Mouse (Mus musculus): Measurements from ENCODE around the gene Muc5ac. TPM values are rescaled to one million over a fixed set of nuclear protein-coding genes. Genes with fewer than 3 reads are reported as not detected.

Gene Muc5ac
- total RNA-seq, 2 experiments from 2014 or later: 0.02 TPM; not detected in 1

- DNase-seq (ENCODE audit: low spot score in 2 of 2): no peak
Observed at GRCm38 (mm10) chr7:141823699-141824098, 34.9 kb downstream of the Muc5ac start.

DNA sequence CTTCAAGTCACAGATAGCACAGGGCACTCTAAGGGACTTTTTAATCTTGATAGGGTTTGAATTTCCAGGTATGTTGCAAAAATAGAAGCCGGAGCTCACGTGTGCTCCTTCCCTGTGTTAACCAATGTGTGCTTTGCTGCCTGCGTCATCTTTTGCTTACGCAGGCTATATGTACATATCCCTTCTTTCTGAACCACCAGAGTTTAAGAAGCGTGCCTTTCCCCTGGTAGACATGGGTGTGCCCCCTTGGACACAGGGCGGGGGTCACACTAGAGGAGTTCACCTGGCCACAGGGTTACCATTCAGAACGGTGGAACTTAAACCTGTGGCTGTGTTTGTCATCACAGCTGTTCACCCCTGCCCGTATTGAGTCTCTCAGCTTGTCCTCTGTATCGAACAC lies 35.6 kb downstream of the Muc5ac start:
- intact Hi-C loops (cut with DNase I): no loop called here
- no peak for DNase-seq (ENCODE audit: low spot score in 2 of 2)

More at GRCm38 (mm10) chr7:141823699-141824098, 34.9 kb downstream of the Muc5ac start:
- intact Hi-C loops (cut with DNase I): no loop called here

DNA sequence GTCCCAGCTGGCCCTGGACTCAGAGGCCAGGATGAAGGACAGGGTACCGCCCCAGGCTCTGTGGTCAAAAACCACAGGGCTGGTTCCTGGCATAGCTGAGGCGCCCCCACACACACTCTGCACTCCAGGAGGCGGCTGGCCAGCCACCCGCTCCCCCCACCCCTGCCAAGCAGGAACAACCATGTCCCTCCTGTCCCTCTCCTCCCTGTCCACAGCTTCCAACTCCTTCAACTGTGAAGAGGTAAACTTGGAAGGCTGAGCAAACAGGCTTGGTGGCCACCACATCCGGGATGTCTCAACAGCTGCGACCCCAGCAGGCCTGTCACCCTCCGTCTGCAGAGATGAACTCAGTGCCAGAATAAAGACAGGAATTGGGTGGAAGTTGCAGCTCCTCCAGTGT lies 47.2 kb downstream of the Muc5ac start:
- intact Hi-C loops (cut with DNase I): no loop called here
- no peak for DNase-seq (ENCODE audit: low spot score in 2 of 2)

GRCm38 (mm10) chr7:141836423-141836822 lies 47.7 kb downstream of the Muc5ac start:
- intact Hi-C loops (cut with DNase I): no loop called here

GRCm38 (mm10) chr7:141838779-141839178 lies 50.0 kb downstream of the Muc5ac start, which contains the start of gene Muc5b:
Muc5b (plus strand) TSS chr7:141839070.
- intact Hi-C loops (cut with DNase I): no loop called here
- no peak for DNase-seq (ENCODE audit: low spot score in 2 of 2)

More at GRCm38 (mm10) chr7:141836423-141836822, 47.7 kb downstream of the Muc5ac start:
- DNase-seq (ENCODE audit: low spot score in 2 of 2): no peak

DNA sequence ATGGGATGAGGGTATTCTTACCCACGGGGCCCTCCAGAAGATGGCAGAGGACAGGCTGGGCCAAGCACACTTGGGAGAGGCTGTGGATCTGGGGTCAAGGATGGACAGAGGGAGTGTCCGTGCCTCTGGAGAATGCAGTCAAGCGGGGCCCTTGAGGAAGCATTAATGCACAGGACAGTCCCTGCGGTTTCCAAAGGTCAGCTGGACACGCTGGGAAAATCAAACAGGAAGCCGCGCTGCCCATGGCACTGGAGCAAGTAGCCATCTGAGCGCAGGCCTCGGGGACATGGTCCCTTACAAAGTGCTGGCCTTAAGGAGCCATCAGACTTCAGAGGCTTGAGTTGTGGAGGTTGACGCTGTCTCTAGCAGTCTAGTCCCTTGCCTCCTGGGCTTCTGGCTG lies 51.6 kb downstream of the Muc5ac start:
- no peak for DNase-seq (ENCODE audit: low spot score in 2 of 2)
- intact Hi-C loops (cut with DNase I): no loop called here

- DNase-seq (ENCODE audit: low spot score in 2 of 2): no peak
- intact Hi-C loops (cut with DNase I): no loop called here
Observed at GRCm38 (mm10) chr7:141861046-141861445, 72.3 kb downstream of the Muc5ac start.

Other genes with a start within 250 kb of the Muc5ac start
- gene Chid1, start 249.1 kb upstream of the Muc5ac start, total RNA-seq (2021): 10 to 100 TPM; 66.7 to 68.0 TPM
- 100 to 1,000 TPM; 194 to 208 TPM for gene Ap2a2, start 226.8 kb upstream of the Muc5ac start, total RNA-seq (2021)
- not detected for gene Muc6, start 133.7 kb upstream of the Muc5ac start, total RNA-seq (2021)
- gene Muc2, start 98.6 kb upstream of the Muc5ac start, total RNA-seq (2021): under 1 TPM in 1 of 2 experiments, not detected in 1; 0.43 TPM
- gene Muc5b, start 50.1 kb downstream of the Muc5ac start, total RNA-seq (2021): not detected
- 100 to 1,000 TPM; 138 to 140 TPM for gene Tollip, start 129.5 kb downstream of the Muc5ac start, total RNA-seq (2021)
- 100 to 1,000 TPM; 206 to 226 TPM for gene Brsk2, start 160.8 kb downstream of the Muc5ac start, total RNA-seq (2021)